Mouse (Mus musculus): ENCODE measurements at regions not wholly inside any gene's neighbourhood (a gene's known extent, or its start where the extent isn't known, plus 50 kb on each side); places are given as distances from the start of the nearest gene placed in this dataset.

DNA sequence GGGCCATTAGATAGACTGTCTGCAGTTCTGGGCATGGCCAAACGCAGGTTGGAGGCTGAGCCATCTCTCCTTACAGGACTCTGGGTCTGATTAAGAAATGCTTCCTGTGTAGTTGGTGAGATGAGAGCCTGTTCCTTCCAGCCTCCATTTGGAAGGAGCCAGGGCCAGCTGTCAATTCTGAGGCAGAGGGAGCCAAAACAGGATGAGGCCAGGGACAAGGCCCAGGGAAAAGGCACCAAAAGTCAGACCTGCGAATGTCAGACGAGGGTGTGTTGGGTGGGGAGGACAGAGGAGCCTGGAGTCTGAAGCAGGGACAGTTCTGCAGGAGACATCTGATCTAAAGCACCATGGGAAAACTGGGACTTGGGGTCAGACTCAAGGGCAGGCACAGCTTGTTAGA, 335.9 kb upstream of the Trpc7 start:
- intact Hi-C loops (cut with DNase I) = no loop called here
- DNase-seq (ENCODE audit: low spot score in 2 of 2) = no peak

DNA sequence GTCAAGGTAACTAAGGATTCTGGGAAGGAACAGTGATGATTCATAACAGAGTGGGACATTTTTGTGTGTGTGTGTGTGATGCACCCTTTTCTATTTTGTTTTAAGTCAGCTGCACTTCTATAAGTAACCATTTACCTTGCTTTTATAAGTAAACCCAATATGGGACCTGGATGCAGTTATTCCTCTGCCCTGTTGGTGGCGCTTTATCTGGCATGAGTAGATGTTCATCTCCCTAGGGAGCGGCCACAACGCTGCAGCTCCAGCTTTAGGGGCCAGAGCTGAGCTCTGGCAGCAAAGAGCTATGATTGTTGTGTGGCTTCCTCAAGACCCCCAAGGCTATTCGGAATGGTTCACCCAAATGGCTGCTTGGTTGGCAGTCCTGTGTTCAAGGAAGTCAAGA, 334.5 kb upstream of the Trpc7 start:
- intact Hi-C loops (cut with DNase I) = no loop called here

DNA sequence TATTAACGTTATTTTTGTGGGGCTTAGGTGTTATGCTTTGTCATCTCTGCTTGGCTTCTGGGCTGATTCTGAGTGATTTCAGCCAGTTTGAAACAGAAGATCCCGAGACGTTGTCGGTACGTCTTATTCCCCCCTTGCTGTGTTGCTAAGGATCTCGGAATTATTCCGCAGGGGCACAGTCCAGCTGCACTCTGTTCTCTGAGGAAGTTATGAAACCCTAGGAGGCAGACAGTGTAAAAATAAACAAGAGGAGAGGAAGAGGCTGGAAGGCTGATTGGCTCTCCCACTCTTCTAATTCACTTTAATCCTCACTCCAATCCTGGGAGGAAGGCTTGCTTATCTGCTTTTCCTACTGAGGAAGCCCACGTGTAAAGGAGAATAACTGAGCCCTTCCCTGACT, 325.3 kb upstream of the Trpc7 start:
- intact Hi-C loops (cut with DNase I) = no loop called here

More for the DNA sequence above, 334.5 kb upstream of the Trpc7 start:
- no peak for DNase-seq (ENCODE audit: low spot score in 2 of 2)

DNA sequence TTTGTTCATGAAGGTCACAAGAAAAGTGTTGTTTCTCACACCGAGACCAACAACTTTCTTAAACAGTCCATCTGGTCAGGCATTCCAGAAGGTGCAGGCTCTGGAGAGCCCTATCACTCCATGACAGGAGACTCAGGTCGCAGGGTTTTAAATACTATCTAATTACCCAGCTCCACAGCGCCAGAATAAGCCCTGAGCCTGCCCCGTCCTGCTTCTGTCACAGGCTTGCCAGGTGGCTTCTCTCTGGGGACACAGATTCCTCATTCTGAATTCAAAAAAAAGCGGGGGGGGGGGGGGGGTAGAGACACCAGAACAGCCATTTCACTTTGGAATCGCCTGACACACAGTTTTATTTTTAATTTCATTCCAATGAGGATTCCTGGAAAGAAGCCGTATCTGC, 320.4 kb upstream of the Trpc7 start:
- intact Hi-C loops (cut with DNase I) = no loop called here
- DNase-seq (ENCODE audit: low spot score in 2 of 2) = no peak

More for the DNA sequence above, 325.3 kb upstream of the Trpc7 start:
- no peak for DNase-seq (ENCODE audit: low spot score in 2 of 2)

DNA sequence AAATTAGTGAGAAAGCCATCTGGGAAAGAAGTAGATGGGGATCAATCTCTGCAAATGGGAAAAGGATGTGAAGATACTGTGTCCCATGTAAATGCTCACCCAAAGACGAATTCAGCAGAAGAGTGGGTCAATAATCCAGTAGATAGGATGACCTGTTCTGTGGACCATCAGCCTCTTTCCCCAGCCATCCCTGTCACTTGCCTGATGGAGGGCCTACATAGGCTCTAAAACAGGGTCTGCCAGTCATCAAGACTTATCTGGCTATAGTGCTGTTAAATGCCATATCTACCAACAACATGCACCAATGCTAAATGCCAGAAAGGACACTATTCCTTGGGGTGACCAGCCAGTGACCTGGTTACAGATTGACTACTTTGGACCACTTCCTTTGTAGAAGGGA, 316.5 kb upstream of the Trpc7 start:
- intact Hi-C loops (cut with DNase I) = no loop called here
- DNase-seq (ENCODE audit: low spot score in 2 of 2) = no peak

DNA sequence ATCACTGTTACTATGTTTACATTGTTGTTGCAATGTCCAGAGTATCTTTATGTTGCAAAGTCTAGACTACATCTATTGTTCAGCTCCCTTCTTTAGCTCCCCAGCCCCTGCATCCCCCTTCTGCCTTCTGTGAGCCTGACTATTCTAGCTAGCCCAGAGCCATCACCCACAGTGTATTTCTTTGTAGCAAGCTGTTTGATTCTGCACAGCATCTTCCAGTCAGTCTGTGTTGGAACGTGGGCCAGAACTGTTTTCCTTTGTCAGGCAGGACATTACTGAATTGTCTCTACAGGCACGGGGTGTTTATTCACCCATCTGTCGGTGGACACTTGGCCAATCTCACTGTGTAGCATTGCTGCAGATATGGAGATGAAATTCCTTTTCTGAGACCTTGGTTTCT, 295.4 kb upstream of the Trpc7 start:
- no peak for DNase-seq (ENCODE audit: low spot score in 2 of 2)
- intact Hi-C loops (cut with DNase I) = no loop called here

DNA sequence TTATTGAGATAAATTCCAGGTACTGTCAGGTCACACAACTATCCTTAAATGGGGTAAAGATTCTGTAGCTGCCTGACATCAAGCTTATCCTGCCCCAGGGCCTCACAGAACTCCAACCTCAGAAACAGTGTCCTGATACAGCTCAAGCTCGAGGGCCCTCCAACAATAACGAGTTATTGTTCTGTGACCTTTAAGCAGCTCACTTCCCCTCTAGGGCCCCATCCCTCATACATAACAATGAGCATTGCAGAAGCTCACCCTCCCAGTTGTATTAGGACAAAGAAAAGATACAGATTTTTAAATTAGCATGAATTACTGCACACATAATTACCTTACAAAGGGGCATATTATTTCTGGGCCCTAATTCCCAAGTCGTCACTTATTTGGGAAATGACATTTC, 293.5 kb upstream of the Trpc7 start:
- no peak for DNase-seq (ENCODE audit: low spot score in 2 of 2)

GRCm38 (mm10) chr13:57186168-57186567, 290.4 kb upstream of the Trpc7 start:
- DNase-seq (ENCODE audit: low spot score in 2 of 2) = no peak
- intact Hi-C loops (cut with DNase I) = no loop called here

More for the DNA sequence above, 293.5 kb upstream of the Trpc7 start:
- intact Hi-C loops (cut with DNase I) = no loop called here

DNA sequence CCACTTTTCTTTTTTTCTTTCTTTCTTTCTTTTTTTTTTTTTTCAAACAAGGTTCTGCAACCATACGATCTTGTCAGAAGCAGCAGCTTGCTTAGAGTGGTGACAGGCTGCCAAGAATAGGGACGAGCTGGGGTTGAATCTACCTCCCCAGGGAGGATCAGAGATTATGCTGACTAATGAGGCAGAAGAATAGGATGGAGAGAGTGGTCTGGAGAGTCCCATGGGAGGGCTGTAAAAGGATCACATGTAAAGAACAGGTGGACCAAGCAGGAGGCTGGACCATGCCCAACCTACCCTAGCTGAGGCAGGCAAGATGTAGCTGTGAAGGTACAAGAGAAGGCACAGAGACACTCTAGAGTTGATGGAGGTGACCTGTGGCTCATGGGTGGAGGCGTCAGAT, 274.4 kb upstream of the Trpc7 start:
- intact Hi-C loops (cut with DNase I) = no loop called here
- no peak for DNase-seq (ENCODE audit: low spot score in 2 of 2)

GRCm38 (mm10) chr13:57169621-57170020, 273.8 kb upstream of the Trpc7 start:
- intact Hi-C loops (cut with DNase I) = no loop called here
- peak in 1 of 2 experiments; percentile 9 for DNase-seq (ENCODE audit: low spot score in 2 of 2)

DNA sequence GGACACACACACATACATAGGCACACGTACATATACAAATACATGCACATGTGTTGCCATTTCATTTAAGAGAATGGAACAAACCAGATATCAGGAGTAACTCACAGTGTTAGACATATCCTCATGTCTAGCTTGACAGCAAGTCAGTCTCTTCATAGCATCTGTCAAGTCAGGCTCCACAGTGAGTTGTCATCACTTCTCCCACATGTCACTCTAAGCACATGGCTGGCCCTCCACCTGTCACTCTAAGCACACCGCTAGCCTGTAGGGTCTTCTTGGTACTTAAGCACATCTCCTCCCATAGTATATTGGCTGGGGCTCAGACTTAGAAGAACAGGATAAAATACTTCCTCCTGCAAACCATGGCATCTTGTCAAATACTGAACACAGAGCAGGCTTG, 269.6 kb upstream of the Trpc7 start:
- intact Hi-C loops (cut with DNase I) = no loop called here
- DNase-seq (ENCODE audit: low spot score in 2 of 2) = no peak

- no peak for DNase-seq (ENCODE audit: low spot score in 2 of 2)
- intact Hi-C loops (cut with DNase I) = no loop called here
Measured at GRCm38 (mm10) chr13:57152787-57153186, 257.0 kb upstream of the Trpc7 start.

DNA sequence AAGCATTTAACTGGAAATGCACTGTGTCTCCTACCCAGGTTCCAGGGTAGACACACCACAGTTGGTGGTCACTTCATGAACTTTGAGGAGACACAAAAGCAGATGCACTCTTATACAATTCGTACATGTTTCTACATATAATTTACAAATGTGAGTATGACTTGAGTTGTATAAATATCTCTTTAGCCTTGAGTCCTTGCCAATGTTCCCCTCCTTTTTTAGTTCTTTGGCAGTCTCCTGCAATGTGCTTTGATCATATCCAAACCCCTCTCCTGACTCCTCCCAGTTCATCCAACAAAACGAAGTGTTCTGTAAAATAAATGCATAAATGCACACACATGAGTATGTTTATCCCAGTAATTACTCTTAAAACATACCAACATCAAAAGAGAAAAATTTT, 251.8 kb upstream of the Trpc7 start:
- DNase-seq (ENCODE audit: low spot score in 2 of 2) = no peak
- intact Hi-C loops (cut with DNase I) = no loop called here

DNA sequence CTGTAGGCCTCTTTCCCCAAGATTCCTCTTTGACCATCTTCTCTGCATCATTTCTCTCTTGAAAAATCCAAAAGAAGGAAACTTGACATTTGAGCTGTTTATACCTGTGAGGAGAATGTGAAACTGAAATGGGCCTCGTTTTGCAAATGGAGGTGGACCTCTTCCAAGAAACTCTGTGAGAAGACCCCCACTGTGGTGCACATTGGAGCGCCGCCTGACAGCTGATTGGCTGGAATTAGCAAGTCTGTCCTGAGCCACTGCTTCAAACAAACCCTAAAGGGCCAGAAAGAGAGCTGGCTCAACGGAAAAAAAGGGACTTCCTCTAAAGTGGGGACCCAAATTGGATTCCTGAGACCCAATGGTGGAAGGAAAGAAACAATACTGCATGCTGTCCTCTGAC, 250.9 kb upstream of the Trpc7 start:
- no peak for DNase-seq (ENCODE audit: low spot score in 2 of 2)
- intact Hi-C loops (cut with DNase I) = no loop called here

DNA sequence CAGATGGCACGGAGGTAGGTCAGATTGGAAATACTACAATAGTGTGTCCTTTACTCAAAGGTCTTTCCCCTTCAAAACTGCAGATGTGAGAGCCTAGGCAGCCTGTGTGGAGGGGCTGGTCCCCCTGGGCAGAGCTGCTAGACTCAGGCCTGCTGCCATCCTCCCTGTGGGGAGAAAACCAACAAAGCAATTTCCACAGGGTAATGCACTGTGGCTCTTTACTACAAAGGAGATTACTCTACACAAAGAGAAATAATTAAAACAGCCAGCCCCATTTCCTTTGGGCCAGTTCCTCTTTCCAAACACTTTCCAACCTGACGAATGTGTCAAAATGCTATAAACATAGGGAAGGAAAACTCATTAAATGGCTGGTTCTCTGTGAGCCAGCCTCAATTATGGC, 250.0 kb upstream of the Trpc7 start:
- no peak for DNase-seq (ENCODE audit: low spot score in 2 of 2)
- intact Hi-C loops (cut with DNase I) = no loop called here

GRCm38 (mm10) chr13:57142851-57143250, 247.1 kb upstream of the Trpc7 start:
- intact Hi-C loops (cut with DNase I) = no loop called here
- DNase-seq (ENCODE audit: low spot score in 2 of 2) = no peak

DNA sequence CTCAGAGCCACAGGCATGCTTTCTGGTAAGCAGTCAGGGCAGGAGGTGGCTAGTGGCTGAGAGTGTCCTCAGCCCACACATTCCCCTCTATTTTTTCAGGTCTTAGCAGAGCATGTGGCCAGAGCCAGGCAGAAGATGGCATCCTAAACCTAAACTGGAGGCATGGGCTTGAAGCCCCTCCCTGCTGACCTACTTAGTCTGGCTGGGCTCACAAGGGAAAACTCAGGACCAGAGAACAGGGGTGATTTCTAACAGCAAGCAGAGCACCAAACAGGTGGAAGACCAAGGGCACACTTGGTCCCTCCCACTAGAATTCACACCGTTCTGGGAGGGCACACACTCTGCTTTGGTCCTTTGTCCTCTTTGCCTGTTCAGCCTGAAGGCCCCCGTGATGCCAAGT, 246.6 kb upstream of the Trpc7 start:
- DNase-seq (ENCODE audit: low spot score in 2 of 2) = no peak
- intact Hi-C loops (cut with DNase I) = no loop called here

DNA sequence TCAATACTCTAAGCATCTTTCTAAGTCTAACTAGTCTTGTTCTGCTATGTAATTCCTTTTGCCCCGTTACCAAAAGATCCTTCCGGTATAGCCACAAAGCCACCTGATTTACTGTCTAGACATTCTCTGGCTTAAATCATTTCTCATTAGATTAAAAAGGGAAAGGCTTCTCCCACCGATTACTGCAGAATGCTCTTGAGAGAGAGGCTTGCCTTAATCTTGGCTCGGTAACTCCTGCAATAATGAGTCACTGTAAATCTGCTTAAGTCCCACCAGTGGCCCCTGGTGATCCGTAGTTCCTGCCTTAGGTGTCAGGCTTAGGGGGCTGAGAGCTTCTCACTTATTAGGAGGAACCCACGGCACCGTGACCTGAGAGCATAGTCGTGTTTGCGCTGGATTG, 220.1 kb upstream of the Trpc7 start:
- no peak for DNase-seq (ENCODE audit: low spot score in 2 of 2)
- intact Hi-C loops (cut with DNase I) = no loop called here

DNA sequence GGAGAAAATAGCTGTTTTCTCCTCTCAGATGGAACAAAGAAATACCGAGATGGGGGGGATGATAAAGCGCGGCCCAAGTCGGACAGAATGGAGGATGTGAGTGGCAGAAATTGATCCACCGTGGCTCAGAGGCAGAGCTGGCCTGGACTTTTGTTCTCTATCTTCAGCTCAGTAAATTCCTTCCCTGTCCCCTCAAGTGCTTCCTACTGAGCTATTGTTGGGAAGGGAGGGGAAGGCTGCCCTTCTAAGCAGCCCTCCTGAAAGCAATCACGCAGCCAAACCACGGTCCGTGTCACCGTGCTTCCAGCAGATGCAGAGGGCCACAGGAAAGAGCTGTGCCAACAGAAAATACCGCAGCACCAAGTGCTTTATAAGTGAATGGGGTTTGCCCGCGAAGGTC, 212.2 kb upstream of the Trpc7 start:
- DNase-seq (ENCODE audit: low spot score in 2 of 2) = no peak
- intact Hi-C loops (cut with DNase I) = no loop called here

GRCm38 (mm10) chr13:57099601-57100000, 203.8 kb upstream of the Trpc7 start:
- intact Hi-C loops (cut with DNase I) = no loop called here
- no peak for DNase-seq (ENCODE audit: low spot score in 2 of 2)

- intact Hi-C loops (cut with DNase I) = no loop called here
Measured at GRCm38 (mm10) chr13:57091886-57092285, 196.1 kb upstream of the Trpc7 start.

DNA sequence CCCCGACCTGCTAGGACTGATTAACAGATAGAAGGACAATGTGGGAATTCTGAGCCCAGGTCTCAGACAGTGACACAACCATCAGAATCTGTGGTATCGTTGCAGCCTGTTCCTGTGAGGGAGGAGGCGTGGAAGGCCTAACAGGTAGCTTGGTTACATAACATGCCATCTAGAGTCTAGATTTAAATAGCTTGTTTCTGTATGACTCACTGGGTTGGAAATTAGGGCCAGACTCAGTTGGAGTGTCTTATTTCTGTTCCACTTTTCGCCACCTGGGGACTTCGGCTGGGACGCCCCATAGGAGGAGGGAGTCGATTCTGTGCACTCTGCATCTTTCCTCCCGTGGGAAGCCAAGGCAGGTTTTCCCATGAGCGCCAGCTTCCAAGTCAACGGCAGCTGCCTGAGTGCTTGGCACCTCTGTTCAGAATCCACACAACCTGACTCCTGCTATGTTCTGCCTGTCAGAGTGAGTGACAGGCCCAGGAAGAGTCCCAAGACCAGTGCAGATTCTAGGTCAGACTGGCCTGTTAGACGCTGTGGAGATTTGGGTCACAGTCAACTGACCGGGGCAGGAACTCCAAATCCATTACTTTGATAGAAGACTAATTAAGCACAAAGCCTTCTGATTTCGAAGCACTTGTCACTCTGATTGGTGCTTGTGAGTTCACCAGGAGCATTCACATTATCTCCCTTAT, 193.7 kb upstream of the Trpc7 start:
- intact Hi-C loops (cut with DNase I) = no loop called here
- DNase-seq (ENCODE audit: low spot score in 2 of 2) = peak; percentile 43 to 52

More at GRCm38 (mm10) chr13:57091886-57092285, 196.1 kb upstream of the Trpc7 start:
- no peak for DNase-seq (ENCODE audit: low spot score in 2 of 2)
